Mouse (Mus musculus) forebrain, embryonic 16.5 days (tissue): ENCODE data around the gene Lgr5. TPM values are rescaled to one million over a fixed set of nuclear protein-coding genes. Genes with fewer than 3 reads are reported as not detected.

Source experiments
- ATAC-seq: fragments of 200-750 bp; cut with Nextera tagmentation; 2 replicates; pipeline ENCODE4 v1.8.0; 2017; ENCODE audit warnings: mild to moderate bottlenecking, moderate library complexity
- H3K27ac ChIP-seq: fragments of 300-500 bp; sonication (generic); 2 replicates; pipeline ENCODE4 v1.5.1; 2014; ENCODE audit warnings: low read length, control low read depth
- H3K27me3 ChIP-seq: fragments of 300-500 bp; sonication (generic); replicated peaks from 2 replicates; pipeline ENCODE4 v1.6.1; 2014; ENCODE audit warnings: low read length; ENCODE audit not compliant: control insufficient read depth, insufficient read depth
- H3K36me3 ChIP-seq: fragments of 300-500 bp; sonication (generic); 2 replicates; pipeline ENCODE4 v1.6.1; 2014; ENCODE audit not compliant: control insufficient read depth, insufficient read depth
- H3K4me1 ChIP-seq: fragments of 300-500 bp; sonication (generic); replicated peaks from 2 replicates; pipeline ENCODE4 v1.6.1; 2014; ENCODE audit warnings: low read length; ENCODE audit not compliant: control insufficient read depth, insufficient read depth
- H3K4me2 ChIP-seq: fragments of 300-500 bp; sonication (generic); 2 replicates; pipeline ENCODE4 v1.6.1; 2014; ENCODE audit warnings: mild to moderate bottlenecking, low read length, control low read depth
- H3K4me3 ChIP-seq: fragments of 300-500 bp; sonication (generic); replicated peaks from 2 replicates; pipeline ENCODE4 v1.5.1; 2014; ENCODE audit warnings: mild to moderate bottlenecking, low read length, control low read depth
- H3K9ac ChIP-seq: fragments of 300-500 bp; sonication (generic); replicated peaks from 2 replicates; pipeline ENCODE4 v1.6.1; 2014; ENCODE audit warnings: low read depth, low read length, control low read depth
- H3K9me3 ChIP-seq: fragments of 300-500 bp; sonication (generic); 2 replicates; pipeline ENCODE4 v1.6.1; 2016; ENCODE audit warnings: low read length; ENCODE audit not compliant: control insufficient read depth
- WGBS: fragments of 180-500 bp; shearing (Covaris S2); extraction: QIAGEN DNeasy Blood & Tissue Kit; methylation state at CpG from one replicate; pipeline ENCODE4 v1.1.7; 2014; 5-methylcytosine and 5-hydroxymethylcytosine counted together
- polyA plus RNA-seq: library from polyadenylated mRNA; unstranded; fragments of >200 nt; fragmentation: Nextera tagmentation; extraction: Ambion mirVana; gene quantifications from 2 replicates; pipeline ENCODE4 v1.2.1, GENCODE M21; 2015

Gene Lgr5
- polyA plus RNA-seq, 1 experiment from 2014 or later: 0.56 TPM

DNA sequence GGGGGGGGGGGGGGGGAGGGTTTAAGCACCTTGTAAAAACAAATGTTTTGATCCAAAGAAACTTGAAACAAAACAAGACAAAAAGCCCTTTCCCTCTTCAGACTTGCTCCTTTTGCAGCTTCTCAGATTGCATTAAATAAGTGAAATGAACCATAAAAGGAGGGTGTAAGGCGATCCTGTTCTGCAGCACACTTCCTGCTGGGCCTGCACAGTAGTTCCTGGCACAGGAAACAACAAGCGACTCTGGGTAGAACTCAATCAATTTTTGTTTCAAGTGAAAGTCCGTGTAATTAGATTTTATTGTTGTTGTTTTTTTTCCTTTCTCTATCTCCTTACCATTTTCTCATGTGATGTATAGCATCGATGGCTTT is 66.5 kb downstream of the Lgr5 start:
- Histone ChIP-seq H3K4me2 (no peak overlapping the region), H3K9ac (no peak overlapping the region), H3K27ac (no peak overlapping the region), H3K9me3 (no peaks in the 10 kb centered on the region), H3K36me3 (no peaks in the 10 kb centered on the region), H3K4me1 (no peaks in the 10 kb centered on the region; the same call in 1 of the 2 replicates), H3K27me3 (peaks cover 22% of the 10 kb centered on the region), H3K4me3 (no peak overlapping the region)
- ATAC-seq: no peak
- WGBS: 3% methylated on average over 4 of the region's 4 CpGs

DNA sequence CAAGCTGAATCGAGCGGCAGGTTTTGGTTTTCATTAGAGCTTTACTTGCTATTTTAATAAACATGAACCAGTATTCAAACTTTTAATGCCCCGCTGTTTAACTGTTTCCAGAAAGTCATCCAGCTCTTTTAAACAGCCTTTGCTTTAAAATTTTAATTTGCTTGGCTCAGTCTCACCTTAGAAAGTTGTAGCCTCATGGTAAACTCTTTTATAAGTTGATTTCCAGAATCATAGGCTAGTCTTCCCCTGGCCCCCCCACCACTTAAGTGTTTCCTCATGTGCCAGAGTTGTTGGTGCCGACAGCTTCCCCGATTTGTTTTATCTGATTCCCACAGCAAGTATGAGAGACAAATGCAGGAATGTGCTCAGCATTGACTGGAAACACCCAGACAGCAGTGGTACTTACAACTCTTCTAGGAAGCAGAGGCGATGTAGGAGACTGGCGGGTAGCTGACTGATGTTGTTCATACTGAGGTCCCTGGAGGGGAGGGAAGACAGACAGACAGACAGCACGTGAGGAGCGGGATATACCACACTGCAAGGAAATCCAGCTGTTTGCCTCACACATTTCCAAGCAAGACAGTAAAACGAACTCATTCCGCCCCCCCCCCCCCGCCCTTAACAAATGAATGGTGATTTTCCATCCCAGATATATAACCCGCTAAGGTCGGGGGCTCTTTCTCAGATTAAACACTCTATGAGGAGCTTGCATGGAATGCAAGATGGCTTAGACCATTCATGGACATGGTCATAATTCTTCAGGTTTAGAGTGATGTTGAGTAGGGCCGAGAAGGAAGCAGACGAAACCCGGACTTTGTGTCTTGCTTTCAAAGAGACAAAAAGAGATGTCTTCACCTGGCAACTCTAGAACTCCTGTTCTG is 67.1 kb downstream of the Lgr5 start:
- Histone ChIP-seq H3K27me3 (peaks cover 22% of the 10 kb centered on the region), H3K4me1 (no peaks in the 10 kb centered on the region; the same call in 1 of the 2 replicates), H3K4me3 (no peak overlapping the region), H3K9me3 (no peaks in the 10 kb centered on the region), H3K4me2 (no peak overlapping the region), H3K9ac (no peak overlapping the region), H3K27ac (no peak overlapping the region), H3K36me3 (no peaks in the 10 kb centered on the region)
- WGBS: 18% methylated on average over 17 of the region's 17 CpGs
- no peak for ATAC-seq

DNA sequence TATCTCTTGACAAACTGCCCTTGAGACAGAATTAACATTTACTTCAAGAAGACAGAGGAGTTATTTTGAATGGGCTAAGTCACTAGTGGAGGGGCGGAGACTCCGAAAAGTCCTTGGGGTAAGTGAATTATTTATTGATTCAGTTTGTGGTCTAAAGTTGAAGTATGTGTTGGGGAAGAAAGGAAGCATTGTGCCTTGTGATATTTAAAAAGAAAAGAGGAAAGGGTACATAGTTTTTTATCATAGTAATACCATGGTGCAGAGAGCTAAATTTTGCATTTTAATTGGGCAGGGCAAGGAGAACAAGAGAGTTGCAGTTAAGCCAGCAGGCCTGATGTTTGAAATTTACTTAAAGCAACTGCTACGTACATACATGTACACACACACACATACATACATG is 68.7 kb downstream of the Lgr5 start:
- WGBS: 83% methylated on average over 3 of the region's 3 CpGs
- Histone ChIP-seq H3K4me2 (no peak overlapping the region), H3K27me3 (peaks cover 22% of the 10 kb centered on the region), H3K9me3 (no peaks in the 10 kb centered on the region), H3K4me3 (no peak overlapping the region), H3K36me3 (no peaks in the 10 kb centered on the region), H3K4me1 (no peaks in the 10 kb centered on the region; the same call in 1 of the 2 replicates), H3K27ac (no peak overlapping the region), H3K9ac (no peak overlapping the region)
- no peak for ATAC-seq

DNA sequence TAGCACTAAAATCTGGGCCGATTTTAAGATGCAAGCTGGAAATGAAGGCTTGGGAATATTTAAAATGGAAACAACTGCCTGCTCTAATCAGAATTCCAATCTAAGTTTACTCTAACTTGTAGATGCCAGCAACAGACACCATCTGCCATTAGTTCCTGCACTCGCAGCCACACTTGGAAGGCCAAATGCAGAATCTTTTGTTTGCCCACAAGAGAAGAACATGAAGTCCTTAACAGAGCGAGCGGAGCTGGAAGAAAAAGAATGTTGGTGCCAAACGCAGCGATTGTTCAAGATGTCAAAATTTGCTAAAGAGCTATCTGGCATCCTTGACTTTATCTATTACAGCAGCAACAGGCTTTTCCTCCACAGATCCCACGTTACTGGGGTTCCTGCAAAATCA is 72.1 kb downstream of the Lgr5 start:
- Histone ChIP-seq H3K9ac (no peak overlapping the region), H3K4me3 (no peak overlapping the region), H3K9me3 (no peaks in the 10 kb centered on the region), H3K4me1 (no peaks in the 10 kb centered on the region), H3K27ac (no peak overlapping the region), H3K27me3 (peaks cover 19% of the 10 kb centered on the region), H3K36me3 (no peaks in the 10 kb centered on the region), H3K4me2 (no peak overlapping the region)
- no peak for ATAC-seq
- 81% methylated on average over 7 of the region's 7 CpGs for WGBS

DNA sequence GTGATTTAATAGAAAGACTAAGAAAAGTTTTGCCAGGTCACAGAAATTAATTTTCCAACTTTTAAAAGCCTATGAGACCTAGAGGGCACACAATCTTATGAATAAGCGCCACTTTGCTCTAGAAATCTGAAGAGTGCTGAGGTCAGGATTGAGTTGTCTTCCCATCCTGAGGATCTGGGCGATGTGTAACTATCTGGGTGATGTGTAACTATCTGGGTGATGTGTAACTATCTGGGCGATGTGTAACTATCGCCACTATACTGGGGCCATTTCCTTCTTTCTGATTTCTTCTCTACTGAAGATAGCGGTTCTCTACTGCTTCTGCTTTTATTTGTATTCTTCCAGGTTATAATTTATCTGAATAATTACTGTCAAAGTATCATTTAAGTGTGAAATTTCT is 76.6 kb downstream of the Lgr5 start:
- WGBS: 92% methylated on average over 5 of the region's 5 CpGs
- Histone ChIP-seq H3K4me2 (no peak overlapping the region), H3K9ac (no peak overlapping the region), H3K4me1 (no peaks in the 10 kb centered on the region), H3K9me3 (no peaks in the 10 kb centered on the region), H3K36me3 (no peaks in the 10 kb centered on the region), H3K27ac (no peak overlapping the region), H3K4me3 (no peak overlapping the region), H3K27me3 (no peaks in the 10 kb centered on the region)
- no peak for ATAC-seq

DNA sequence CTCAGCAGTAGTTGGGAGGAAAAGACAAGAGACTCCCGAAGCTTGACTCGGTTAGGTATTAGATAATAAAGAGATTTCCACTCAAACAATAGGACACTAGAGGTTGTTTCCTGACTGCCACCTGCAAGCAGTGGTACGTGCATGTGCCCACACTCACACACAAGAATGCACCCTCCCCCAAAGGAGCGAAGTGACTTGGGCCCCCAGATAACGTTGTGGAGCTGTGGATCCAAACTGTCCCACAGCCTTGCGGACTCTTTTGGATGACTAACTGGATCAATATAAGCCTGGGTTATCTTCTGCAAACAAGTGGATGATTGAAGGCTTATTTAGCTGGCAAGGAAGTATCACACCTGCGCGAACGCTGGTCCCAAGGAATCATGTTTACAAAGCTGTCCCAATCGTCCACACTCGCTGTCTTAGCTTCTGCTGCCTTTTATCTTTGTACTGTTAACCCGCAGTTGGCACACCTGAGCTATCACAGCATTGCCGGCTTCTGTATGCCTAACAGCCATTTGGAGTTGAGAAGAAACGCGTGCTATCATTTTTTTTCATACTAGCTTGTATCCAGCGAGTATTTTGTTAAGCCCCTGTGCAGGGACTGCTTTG is 81.8 kb downstream of the Lgr5 start:
- ATAC-seq: no peak
- no peaks in the 10 kb centered on the region for H3K36me3 ChIP-seq
- no peaks in the 10 kb centered on the region for H3K27me3 ChIP-seq
- no peak overlapping the region for H3K27ac ChIP-seq
- no peak overlapping the region for H3K9ac ChIP-seq
- 92% methylated on average over 16 of the region's 16 CpGs for WGBS
- H3K9me3 ChIP-seq: no peaks in the 10 kb centered on the region
- H3K4me3 ChIP-seq: no peak overlapping the region
- no peak overlapping the region for H3K4me2 ChIP-seq
- no peaks in the 10 kb centered on the region for H3K4me1 ChIP-seq

DNA sequence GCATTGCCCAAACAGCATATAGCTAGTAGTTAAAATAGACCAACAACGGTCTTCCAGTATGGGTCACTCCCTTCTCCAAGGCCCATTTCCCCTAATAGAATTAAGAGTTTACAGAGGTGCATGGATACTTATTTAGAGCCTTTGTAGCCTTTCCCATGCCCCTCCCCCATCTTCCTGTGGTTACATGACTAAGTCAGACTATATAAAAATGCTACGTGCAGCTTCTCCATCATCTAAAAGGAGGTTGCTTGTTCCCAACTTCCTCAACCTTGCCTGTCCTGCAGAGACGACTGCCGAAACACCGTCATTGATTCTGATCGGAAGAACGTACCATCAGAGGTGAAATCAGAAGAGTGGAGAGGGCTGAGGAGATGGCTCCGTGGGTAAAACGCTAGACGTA is 82.4 kb downstream of the Lgr5 start:
- no peaks in the 10 kb centered on the region for H3K36me3 ChIP-seq
- no peak overlapping the region for H3K4me2 ChIP-seq
- H3K9me3 ChIP-seq: no peaks in the 10 kb centered on the region
- H3K4me1 ChIP-seq: no peaks in the 10 kb centered on the region
- H3K4me3 ChIP-seq: no peak overlapping the region
- no peak overlapping the region for H3K27ac ChIP-seq
- whole genome bisulfite sequencing: 92% methylated on average over 10 of the region's 10 CpGs
- ATAC-seq: no peak
- H3K9ac ChIP-seq: no peak overlapping the region
- H3K27me3 ChIP-seq: no peaks in the 10 kb centered on the region

DNA sequence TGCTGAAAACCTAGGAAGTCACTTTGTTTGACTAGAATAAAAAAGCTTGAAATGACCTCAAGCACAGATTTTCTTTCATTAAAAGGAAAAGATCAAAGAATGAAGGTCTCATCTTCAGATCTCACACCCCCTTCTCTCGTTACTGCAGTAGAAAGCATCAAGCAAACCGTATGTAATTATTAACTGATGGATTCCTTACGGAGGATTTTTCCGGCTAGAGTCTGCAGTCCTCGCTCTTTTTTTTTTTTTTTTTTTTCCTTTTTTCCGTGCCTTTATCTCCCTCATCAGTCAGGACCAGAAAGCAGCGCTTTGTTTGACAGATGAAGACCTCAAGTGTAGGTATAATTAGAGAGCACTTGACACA is 93.8 kb downstream of the Lgr5 start:
- WGBS: 8% methylated on average over 7 of the region's 7 CpGs
- H3K9me3 ChIP-seq: no peaks in the 10 kb centered on the region
- no peak for ATAC-seq
- H3K4me1 ChIP-seq: no peaks in the 10 kb centered on the region
- H3K4me3 ChIP-seq: no peak overlapping the region
- no peak overlapping the region for H3K9ac ChIP-seq
- H3K27me3 ChIP-seq: 0 out of 2 replicates have a peak, but pooled peaks cover 7% of the 10 kb centered on the region
- H3K36me3 ChIP-seq: no peaks in the 10 kb centered on the region
- H3K4me2 ChIP-seq: no peak overlapping the region; the same call in 1 of the 2 replicates
- H3K27ac ChIP-seq: no peak overlapping the region

DNA sequence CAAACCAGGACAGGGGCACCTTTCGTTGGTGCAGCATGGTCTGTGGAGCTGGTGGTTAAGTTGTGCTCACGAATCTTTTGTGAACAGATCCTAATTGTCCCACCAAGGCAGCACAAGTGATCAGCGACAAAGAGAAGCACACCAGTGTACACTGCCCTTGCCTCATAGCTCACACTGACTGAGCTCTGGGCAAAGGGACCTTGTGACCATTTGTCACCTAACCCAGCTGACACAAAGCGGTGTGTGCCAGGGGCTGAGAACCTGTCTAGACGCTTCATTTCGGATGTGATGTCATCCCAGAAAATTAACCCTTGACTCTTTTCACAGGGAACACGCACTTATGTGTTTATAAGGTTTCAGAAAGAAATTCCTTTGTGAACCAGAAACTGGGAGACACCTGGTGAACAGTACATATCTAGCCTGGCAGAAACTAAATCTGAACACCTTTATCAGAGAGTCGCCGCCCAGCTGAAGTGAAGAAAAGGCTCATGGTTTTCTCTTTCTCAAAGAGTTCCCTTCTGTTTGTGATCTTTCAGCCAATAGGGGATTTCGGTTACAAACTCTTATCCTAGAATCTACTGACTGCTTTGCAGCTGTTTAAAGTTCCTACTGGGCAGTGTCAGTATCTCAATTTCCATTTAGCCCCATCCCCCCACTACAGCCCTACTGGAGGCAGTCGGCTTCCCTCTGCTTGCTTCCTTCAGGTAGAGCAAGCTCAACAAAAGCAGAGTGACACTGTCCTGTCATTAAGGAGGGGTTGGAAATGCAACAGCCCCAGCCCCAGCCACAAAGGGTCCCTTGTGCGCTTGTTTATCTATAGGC is 94.4 kb downstream of the Lgr5 start:
- Histone ChIP-seq H3K4me1 (no peaks in the 10 kb centered on the region), H3K27ac (no peak overlapping the region), H3K36me3 (no peaks in the 10 kb centered on the region), H3K27me3 (peaks cover 7% of the 10 kb centered on the region; the same call in 1 of the 2 replicates), H3K9me3 (no peaks in the 10 kb centered on the region), H3K9ac (no peak overlapping the region), H3K4me2 (no peak overlapping the region), H3K4me3 (no peak overlapping the region)
- ATAC-seq: no peak
- WGBS: 50% methylated on average over 12 of the region's 12 CpGs
